Mouse (Mus musculus) cerebellum, postnatal 10 days (tissue): ENCODE measurements at regions not wholly inside any gene's neighbourhood (a gene's known extent, or its start where the extent isn't known, plus 50 kb on each side); places are given as distances from the start of the nearest gene placed in this dataset.
A peak's percentile ranks its signal among the peaks of the same experiment; 100 is the strongest.

Experiments used
- DNase-seq, 2 experiments: peaks; one replicate each; pipeline ENCODE4 v3.0.0; 2021; ENCODE audit warnings: mixed read lengths in 2 of 2

GRCm38 (mm10) chr5:126737681-126738080 is 503.9 kb upstream of the Tmem132c start:
- DNase-seq = no peak

- DNase-seq = peak; percentile 50 to 53
These were observed 500.7 kb upstream of the Tmem132c start for GRCm38 (mm10) chr5:126740861-126741410.

DNA sequence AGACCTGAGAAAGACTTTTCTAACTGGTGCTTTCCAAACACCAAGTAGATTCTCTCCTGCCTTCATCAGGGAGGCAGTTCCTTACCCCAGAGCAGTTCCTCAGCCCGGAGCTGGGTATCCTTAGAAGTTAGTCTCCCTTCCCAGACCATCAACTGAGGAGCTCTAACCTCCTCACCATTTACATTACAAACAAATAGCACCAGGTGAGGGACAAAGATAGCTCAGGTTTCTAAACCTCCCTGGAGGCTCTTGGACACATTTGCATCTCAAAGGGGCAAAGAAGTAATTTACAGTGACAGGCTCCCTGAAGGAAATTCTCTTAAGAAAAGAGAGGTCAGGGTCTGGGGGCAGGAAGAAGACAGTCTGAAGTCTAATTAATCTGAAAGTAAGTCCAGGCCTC is 486.5 kb upstream of the Tmem132c start:
- DNase-seq = no peak

- no peak for DNase-seq
These were observed 476.4 kb upstream of the Tmem132c start for GRCm38 (mm10) chr5:126765037-126765707.

- no peak for DNase-seq
These were observed 472.6 kb upstream of the Tmem132c start for GRCm38 (mm10) chr5:126769031-126769430.

- peak; percentile 27 to 49 for DNase-seq
These were observed 453.6 kb upstream of the Tmem132c start for GRCm38 (mm10) chr5:126787706-126788610.

DNA sequence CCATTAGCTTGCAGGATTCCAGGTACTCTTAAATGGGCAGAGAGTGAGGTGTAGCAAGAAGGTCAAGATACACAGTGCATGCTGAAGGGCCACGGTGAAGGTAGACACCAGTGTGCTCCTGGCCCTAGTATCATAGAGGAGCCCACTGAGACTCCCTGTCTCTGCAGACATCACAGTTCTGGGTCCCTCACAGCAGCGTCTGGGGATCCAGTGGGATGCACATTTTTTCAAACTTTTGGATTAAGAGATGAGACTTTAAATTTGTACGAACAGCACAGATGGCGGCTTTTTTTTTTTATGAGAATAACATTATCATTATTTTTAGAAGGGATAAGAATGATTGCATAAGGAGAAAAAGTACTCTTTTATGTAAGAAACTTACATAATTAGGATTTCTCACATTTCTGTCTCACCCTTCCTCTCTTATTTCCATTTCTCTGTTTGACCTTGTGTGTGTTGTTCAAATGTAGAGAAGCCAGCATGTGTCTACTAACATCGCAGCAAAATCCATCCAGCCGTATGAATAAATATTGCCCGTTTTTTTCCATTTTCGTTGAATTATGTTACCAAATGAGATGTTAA is 441.8 kb upstream of the Tmem132c start:
- no peak for DNase-seq

GRCm38 (mm10) chr5:126806656-126807055 is 435.0 kb upstream of the Tmem132c start:
- no peak for DNase-seq

DNA sequence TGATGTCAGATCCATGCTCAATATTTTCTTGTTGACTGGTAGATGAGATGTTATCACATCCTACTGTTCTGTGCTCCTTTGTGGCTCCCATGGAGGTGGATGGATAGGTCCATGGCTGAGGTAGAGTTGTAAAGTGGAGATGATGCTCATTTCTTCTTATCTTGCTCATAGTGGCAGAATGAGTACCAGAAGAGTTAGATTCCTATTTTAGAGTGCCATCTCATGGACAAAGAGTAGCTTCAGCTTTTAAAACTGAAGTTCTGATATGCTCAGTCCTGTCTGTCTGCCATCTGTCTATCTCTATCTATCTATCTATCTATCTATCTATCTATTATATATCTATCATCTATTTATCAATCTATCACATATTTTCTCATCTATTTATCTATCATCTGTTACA is 425.5 kb upstream of the Tmem132c start:
- DNase-seq = no peak

DNA sequence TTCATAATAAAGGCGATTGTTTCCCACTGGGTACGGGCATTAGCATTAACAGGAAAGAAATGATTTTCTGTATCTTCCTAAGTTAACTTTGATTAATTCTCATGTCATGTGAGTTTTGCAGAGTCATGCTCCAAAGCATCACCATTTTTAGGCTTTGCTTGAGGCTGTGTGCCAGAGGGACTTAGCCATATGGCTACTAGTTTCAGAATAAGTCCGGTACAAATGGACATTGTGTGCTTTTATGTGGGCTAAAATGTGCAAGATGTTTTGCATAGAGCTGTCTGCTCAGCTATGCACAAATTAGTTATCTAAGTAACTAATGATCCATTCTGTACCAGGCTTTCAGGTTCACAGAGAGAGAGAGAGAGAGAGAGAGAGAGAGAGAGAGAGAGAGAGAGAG is 406.2 kb upstream of the Tmem132c start:
- peak; percentile 2 to 4 for DNase-seq

- DNase-seq = no peak
These were observed 399.0 kb upstream of the Tmem132c start for GRCm38 (mm10) chr5:126842606-126843005.

DNA sequence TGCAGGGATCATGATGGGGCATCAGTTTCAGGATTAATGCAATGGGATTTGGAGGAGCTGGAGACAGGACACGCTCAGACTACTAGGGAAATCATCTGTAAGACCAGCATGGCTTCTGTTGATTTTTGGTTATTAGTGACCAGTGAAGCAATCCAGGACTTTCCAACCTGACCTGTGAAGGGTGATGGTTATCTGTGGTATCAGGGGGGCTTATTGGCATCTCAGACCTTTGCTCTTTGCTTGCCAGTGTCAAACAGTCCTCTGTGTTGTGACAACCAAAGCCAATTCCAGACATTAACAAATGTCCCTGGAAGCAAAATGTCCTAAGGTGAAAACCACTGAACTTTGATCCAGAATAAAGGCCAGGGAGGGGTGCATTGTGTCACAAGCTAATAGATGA is 379.5 kb upstream of the Tmem132c start:
- no peak for DNase-seq

- no peak for DNase-seq
These were observed 365.8 kb upstream of the Tmem132c start for GRCm38 (mm10) chr5:126875842-126876241.

DNA sequence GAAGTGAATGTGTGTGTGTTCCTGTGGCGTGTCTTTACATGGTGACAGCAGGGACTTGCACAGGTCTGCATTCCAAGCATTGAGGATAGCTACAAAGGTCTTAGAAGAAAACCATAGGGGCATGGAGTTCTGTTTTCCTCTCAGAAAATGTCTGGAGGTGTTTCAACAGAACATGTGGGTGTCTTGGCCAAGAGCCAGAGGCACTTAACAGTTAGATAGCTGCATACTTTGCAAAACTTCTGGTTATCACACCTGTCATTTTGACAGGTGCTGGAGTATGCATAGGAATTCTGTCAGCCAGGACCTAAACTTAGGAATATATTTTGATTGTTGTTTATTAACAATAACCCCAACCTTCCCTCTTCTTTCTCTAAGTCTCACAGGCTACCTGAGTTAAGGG is 350.9 kb upstream of the Tmem132c start:
- DNase-seq = peak in 1 of 2 experiments; percentile 13

- peak in 1 of 2 experiments; percentile 14 for DNase-seq
These were observed 348.5 kb upstream of the Tmem132c start for GRCm38 (mm10) chr5:126893063-126893462.

DNA sequence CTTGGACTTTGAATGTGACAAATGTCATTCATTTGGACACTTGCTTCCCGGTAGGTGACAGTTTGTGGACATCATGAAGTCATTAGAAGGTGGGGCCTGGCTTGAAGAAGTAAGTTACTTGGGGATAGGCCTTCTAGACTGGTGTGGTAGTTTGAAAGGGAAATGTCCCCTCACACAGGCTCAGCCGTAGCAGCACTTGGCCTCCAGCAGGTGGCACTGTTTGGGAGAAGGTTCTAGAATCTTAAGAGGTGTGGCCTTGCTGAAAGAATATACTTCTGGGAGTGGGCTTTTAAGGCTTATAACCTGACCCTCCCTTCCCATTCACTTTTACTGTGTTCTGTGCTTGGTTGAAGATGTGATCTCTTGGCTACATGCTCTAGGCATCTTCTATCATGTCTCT is 331.5 kb upstream of the Tmem132c start:
- DNase-seq = peak; percentile 23 to 24

GRCm38 (mm10) chr5:126917300-126917699 is 324.3 kb upstream of the Tmem132c start:
- DNase-seq = no peak

- no peak for DNase-seq
These were observed 308.1 kb upstream of the Tmem132c start for GRCm38 (mm10) chr5:126933466-126933865.

- DNase-seq = peak; percentile 86 to 88
These were observed 296.7 kb upstream of the Tmem132c start for GRCm38 (mm10) chr5:126944861-126945260.

DNA sequence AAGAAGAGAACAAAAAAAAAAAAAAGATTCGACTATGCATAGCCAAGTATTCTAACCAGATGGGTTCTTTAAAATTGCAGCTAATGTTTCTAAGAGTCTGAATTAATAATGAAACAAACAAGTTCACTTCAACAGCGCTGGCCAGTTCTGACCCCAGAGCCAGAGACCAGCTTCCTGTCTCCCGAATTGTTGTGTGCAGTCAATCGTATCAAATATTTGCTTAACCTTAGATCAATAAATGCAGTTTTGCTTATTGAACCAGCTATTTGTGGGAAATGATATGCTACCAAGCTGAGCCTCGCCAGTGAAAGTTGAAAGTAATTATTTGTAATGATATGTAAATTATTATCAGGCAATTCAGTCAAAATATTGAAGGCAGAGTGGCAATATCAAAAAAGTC is 287.4 kb upstream of the Tmem132c start:
- no peak for DNase-seq

GRCm38 (mm10) chr5:126954634-126955033 is 287.0 kb upstream of the Tmem132c start:
- no peak for DNase-seq

DNA sequence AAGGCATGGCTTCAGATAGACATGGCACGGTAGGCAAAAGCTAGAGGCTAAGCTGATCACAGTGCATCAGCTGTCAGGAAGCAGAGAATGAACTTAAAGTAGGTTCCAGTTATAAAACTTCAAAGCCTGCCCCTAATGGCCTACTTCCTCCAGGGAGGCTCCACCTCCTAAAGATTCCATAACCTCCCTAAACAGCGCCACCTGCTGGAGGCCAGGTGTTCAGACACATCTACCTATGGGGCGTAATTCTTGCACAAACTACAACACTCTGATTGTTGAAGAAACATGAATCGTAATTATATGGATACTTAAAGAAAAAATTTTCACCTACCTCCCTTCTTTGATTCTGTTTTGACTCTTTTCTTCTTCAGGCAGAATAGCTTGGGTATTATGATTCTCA is 277.0 kb upstream of the Tmem132c start:
- DNase-seq = no peak

- no peak for DNase-seq
These were observed 274.5 kb upstream of the Tmem132c start for GRCm38 (mm10) chr5:126967076-126967475.
